In genomic region chr4:105181014-105181658, GRCm38 (mm10) we compare ENCODE assay signal across 9 mouse cellular contexts. TPM values are rescaled to one million over a fixed set of nuclear protein-coding genes. Genes with fewer than 3 reads are reported as not detected.
DNase-seq lines count a peak whose midpoint lies in the region; ATAC-seq lines count a peak whose summit lies in the region.
"Had no signal": no experiment of that assay in that cellular context is flagged by ENCODE, and none has a peak within 500 bp of the region (broad histone marks: within the 10 kb centered on the region; RNA-seq: fewer than 3 reads in every experiment).

No protein-coding gene starts in this region.

- H3K4me2 ChIP-seq in heart, embryonic 15.5 days = no peak overlapping the region
- H3K4me2 ChIP-seq in forebrain, embryonic 14.5 days (ENCODE audit: low read length) = peak overlapping the region; percentile 40

- no peak overlapping the region for H3K4me3 ChIP-seq in heart, embryonic 15.5 days
- no peak overlapping the region for H3K4me3 ChIP-seq in forebrain, embryonic 14.5 days (ENCODE audit: low read depth, low read length)

- H3K4me1 ChIP-seq in heart, embryonic 15.5 days (replicated peaks) = peaks cover 30% of the 10 kb centered on the region
- peaks cover 58% of the 10 kb centered on the region for H3K4me1 ChIP-seq in forebrain, embryonic 14.5 days (ENCODE audit: control insufficient read depth, insufficient read depth, low read length)

- intact Hi-C loops in heart, postnatal 25 days (cut with DNase I) = loop anchor here (2.0 kb wide), 1 partner anchor 18 kb away; no protein-coding TSS in a partner anchor

- no peaks in the 10 kb centered on the region for H3K9me3 ChIP-seq in heart, embryonic 15.5 days (replicated peaks)
- H3K9me3 ChIP-seq in forebrain, embryonic 14.5 days (replicated peaks; ENCODE audit: control insufficient read depth, low read length) = no peaks in the 10 kb centered on the region

- H3K27me3 ChIP-seq in heart, embryonic 15.5 days = no peaks in the 10 kb centered on the region
- no peaks in the 10 kb centered on the region for H3K27me3 ChIP-seq in forebrain, embryonic 14.5 days (replicated peaks; ENCODE audit: control insufficient read depth, insufficient read depth, low read length)
- H3K27me3 ChIP-seq: CH12.LX had no signal

- H3K27ac ChIP-seq in heart, embryonic 15.5 days = no peak overlapping the region
- H3K27ac ChIP-seq in forebrain, embryonic 14.5 days (ENCODE audit: low read depth, low read length) = peak overlapping the region; percentile 95

- H3K36me3 ChIP-seq in heart, embryonic 15.5 days = no peaks in the 10 kb centered on the region
- H3K36me3 ChIP-seq in forebrain, embryonic 14.5 days (ENCODE audit: control insufficient read depth, insufficient read depth, low read length) = 0 out of 2 replicates have a peak, but pooled peaks cover 5% of the 10 kb centered on the region

- no peak overlapping the region for H3K9ac ChIP-seq in heart, embryonic 15.5 days
- H3K9ac ChIP-seq in forebrain, embryonic 14.5 days (ENCODE audit: low read length) = peak overlapping the region; percentile 35; the same call in 1 of the 2 replicates

- no peak for DNase-seq in heart, postnatal 25 days (ENCODE audit: low spot score)
- peak; percentile 97 for DNase-seq in forebrain, embryonic 14.5 days (ENCODE audit: low spot score)
- peak; percentile 20 to 80 for DNase-seq in left cerebral cortex, adult 8-10 months (ENCODE audit: low spot score in 2 of 2)
- peak; percentile 37 to 55 for DNase-seq in right cerebral cortex, adult 2 months (ENCODE audit: low spot score in 2 of 2)
- DNase-seq in kidney, postnatal 14 days = no peak
- no peak for DNase-seq in spleen, adult 12 weeks (ENCODE audit: low spot score)
- DNase-seq in liver = no peak

- WGBS in heart, embryonic 15.5 days = 54% methylated on average over 16 of the region's 16 CpGs
- 4% methylated on average over 16 of the region's 16 CpGs for WGBS in forebrain, embryonic 14.5 days

- 0 out of 2 replicates have a peak, but pooled peaks have one; percentile 27 for ATAC-seq in heart, embryonic 15.5 days (replicated peaks; ENCODE audit: insufficient number of reproducible peaks, insufficient read depth, low FRiP score, low read depth)
- peak; percentile 92 for ATAC-seq in forebrain, embryonic 14.5 days

RNA-seq across cellular contexts. Expression of gene Plpp3, which starts 24.0 kb away (rescaled TPM):
- 35.0 and 40.4 TPM in 2 replicates for polyA plus RNA-seq in heart, embryonic 15.5 days (2015; fragmentation: Nextera tagmentation; extraction: Ambion mirVana)
- total RNA-seq in heart, postnatal 25 days (2021) = 10 to 100 TPM; 71.9 to 74.8 TPM
- 48.6 and 50.8 TPM in 2 replicates for polyA plus RNA-seq in forebrain, embryonic 14.5 days (2014; fragmentation: Nextera tagmentation; extraction: Ambion mirVana)
- total RNA-seq in left cerebral cortex, adult 8-10 months (2022) = 100 to 1,000 TPM; 191 to 207 (median 194) TPM

Comparison
In these comparisons a context has a peak if more than half of its experiments do, and no peak if none do; other contexts are left out.
1. DNase-seq: peak in forebrain, embryonic 14.5 days (single experiment), left cerebral cortex, adult 8-10 months (2 of 2) and right cerebral cortex, adult 2 months (2 of 2); none in heart, postnatal 25 days (single experiment), kidney, postnatal 14 days (single experiment), spleen, adult 12 weeks (single experiment) and liver (single experiment).